Mouse (Mus musculus) embryonic fibroblast, embryonic 13.5 days (primary cell): ENCODE measurements around the gene AI467606.

Source experiments
- CTCF ChIP-seq: IDR thresholded peaks from 2 replicates; pipeline ENCODE4 v1.5.1; 2011; ENCODE audit warnings: mild to moderate bottlenecking, control low read depth, low read length, moderate library complexity, borderline replicate concordance; ENCODE audit not compliant: insufficient read depth
- POLR2A ChIP-seq: IDR thresholded peaks from 2 replicates; pipeline ENCODE4 v1.6.1; 2011; ENCODE audit warnings: low read depth, mild to moderate bottlenecking, control low read depth, low read length, moderate library complexity

GRCm38 (mm10) chr7:127083689-127084088 lies 7.5 kb upstream of the AI467606 start:
- TF ChIP-seq POLR2A (no peak), CTCF (no peak)
